Mouse (Mus musculus): Measurements from ENCODE around the gene Atp8a2.
A peak's percentile ranks its signal among the peaks of the same experiment; 100 is the strongest.

Gene Atp8a2

GRCm38 (mm10) chr14:59591901-59592300 is 605.1 kb downstream of the Atp8a2 start:
- no peak for DNase-seq

- peak in 1 of 2 experiments; percentile 44 for DNase-seq
Observed at GRCm38 (mm10) chr14:59590614-59591013, 606.4 kb downstream of the Atp8a2 start.
